Mouse (Mus musculus): ENCODE data around the gene Fbrsl1.

DNA sequence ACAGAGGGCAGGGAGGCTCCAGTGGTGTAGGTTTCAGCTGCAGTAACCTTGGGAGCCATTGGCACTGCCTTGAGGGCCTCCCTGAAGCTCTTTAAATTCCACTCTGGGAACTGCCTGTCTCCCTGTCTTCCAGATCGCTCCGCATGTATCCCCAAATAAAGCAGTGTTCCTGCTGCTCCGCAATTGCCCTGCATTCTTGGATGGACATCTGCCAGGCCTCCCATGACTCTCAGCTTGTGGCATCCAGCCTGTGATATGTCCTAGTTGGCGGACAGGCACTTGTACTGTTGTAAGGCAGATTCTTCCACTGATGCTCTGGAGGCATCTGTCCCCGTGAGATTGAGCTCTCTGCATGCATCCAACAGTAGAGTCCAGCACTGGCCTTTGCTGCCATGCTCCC, 49.3 kb upstream of the Fbrsl1 start:
- TF ChIP-seq CTCF (IDR thresholded peaks at IDR 0.05; ENCODE audit: low read depth, low read length), result no peak
- TF ChIP-seq POLR2A (IDR thresholded peaks at IDR 0.05; ENCODE audit: insufficient read depth, low read length), result no peak
- no peak for TF ChIP-seq EP300 (IDR thresholded peaks at IDR 0.05; ENCODE audit: insufficient read depth, low read depth, low read length)
